Mouse (Mus musculus): ENCODE measurements at regions not wholly inside any gene's neighbourhood (a gene's known extent, or its start where the extent isn't known, plus 50 kb on each side); places are given as distances from the start of the nearest gene placed in this dataset.
A peak's percentile ranks its signal among the peaks of the same experiment; 100 is the strongest.

DNA sequence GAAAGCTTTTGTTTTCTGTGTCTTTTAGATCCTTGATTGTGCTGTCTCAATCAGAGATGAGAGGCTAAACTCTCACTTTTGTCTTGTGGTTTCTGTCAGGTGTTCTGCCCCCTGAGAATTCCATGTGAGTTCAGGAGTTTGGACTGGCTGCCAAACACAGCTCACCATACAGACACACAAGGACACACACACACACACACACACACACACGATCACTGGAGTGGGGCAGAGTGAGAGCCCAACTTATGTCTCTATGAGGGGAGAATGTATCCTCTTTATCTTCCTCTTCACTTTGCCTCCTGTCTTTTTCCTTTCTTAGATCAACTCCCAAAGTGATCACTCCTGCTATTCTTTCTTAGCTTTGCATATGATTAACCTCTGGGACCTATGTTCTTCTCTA lies 652.3 kb downstream of the Pcdh17 start:
- no peak for DNase-seq (ENCODE audit: low read depth, low spot score)

DNA sequence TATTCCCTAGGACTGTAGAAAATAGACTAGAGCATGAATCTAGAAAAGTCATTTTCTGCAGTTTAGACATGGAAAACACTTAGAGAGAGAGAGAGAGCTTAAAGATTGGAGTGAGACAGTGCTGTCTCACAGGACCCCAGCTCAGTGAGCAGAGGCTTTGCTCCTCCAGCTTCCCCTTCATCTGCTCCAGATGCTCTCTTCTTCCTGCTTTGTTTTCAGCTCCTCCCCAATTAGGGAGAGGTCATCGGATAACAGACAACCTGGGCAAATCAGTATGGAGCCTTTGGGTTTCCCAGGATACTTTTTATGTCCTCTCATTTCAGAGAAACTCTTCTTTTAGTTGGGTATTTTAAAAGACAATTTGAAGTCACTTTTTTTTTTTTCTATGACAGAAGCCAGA lies 653.7 kb downstream of the Pcdh17 start:
- DNase-seq (ENCODE audit: low read depth, low spot score) = peak; percentile 12
